Mouse (Mus musculus) layer of hippocampus, adult 2 months (tissue): ENCODE measurements at regions not wholly inside any gene's neighbourhood (a gene's known extent, or its start where the extent isn't known, plus 50 kb on each side); places are given as distances from the start of the nearest gene placed in this dataset.
A peak's percentile ranks its signal among the peaks of the same experiment; 100 is the strongest.

Source experiments
- DNase-seq, 2 experiments: peaks; one replicate each; pipeline ENCODE4 v3.0.0; 2022; ENCODE audit warnings: low spot score in 2 of 2
- H3K27ac ChIP-seq: fragments of 200-600 bp; 2 replicates; pipeline ENCODE4 v1.8.1; 2022
- H3K4me3 ChIP-seq: fragments of 200-600 bp; 2 replicates; pipeline ENCODE4 v1.8.1; 2022; ENCODE audit warnings: mild to moderate bottlenecking
- CTCF ChIP-seq: fragments of 200-600 bp; conservative IDR thresholded peaks from 2 replicates; pipeline ENCODE4 v1.8.1; 2022; ENCODE audit warnings: antibody characterized with exemption, mild to moderate bottlenecking, moderate library complexity

DNA sequence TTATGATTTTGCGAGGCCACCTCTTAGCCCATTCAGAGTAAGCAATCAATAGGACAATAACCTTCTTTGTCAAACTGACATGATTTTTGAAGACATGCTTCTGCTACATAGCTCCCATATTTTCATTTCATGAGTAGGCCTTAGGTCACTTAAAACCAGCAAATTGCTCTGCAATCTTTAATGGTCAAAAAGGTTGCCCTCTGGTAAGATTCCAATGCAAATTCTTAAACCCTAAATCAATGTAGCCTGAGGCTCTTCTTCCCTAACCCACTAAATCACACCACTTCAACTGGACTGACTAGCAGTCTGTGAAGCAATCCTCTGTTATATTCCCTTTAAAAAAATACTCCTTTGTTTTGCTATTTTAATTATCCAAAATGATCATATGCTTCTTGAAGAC, 1359.0 kb upstream of the Nudt12 start:
- DNase-seq: no peak
- TF ChIP-seq CTCF: no peak

GRCm38 (mm10) chr17:60355411-60355810, 1342.2 kb upstream of the Nudt12 start:
- no peak for TF ChIP-seq CTCF
- DNase-seq: no peak
- Histone ChIP-seq H3K4me3 (no peak overlapping the region), H3K27ac (no peak overlapping the region)

More for the DNA sequence above, 1359.0 kb upstream of the Nudt12 start:
- Histone ChIP-seq H3K4me3 (no peak overlapping the region), H3K27ac (no peak overlapping the region)

GRCm38 (mm10) chr17:60344656-60345055, 1331.5 kb upstream of the Nudt12 start:
- no peak for DNase-seq
- no peak for TF ChIP-seq CTCF
- Histone ChIP-seq H3K4me3 (no peak overlapping the region), H3K27ac (no peak overlapping the region)

- no peak overlapping the region for H3K4me3 ChIP-seq
- no peak for TF ChIP-seq CTCF
These were observed 1324.5 kb upstream of the Nudt12 start for GRCm38 (mm10) chr17:60337680-60338079.

DNA sequence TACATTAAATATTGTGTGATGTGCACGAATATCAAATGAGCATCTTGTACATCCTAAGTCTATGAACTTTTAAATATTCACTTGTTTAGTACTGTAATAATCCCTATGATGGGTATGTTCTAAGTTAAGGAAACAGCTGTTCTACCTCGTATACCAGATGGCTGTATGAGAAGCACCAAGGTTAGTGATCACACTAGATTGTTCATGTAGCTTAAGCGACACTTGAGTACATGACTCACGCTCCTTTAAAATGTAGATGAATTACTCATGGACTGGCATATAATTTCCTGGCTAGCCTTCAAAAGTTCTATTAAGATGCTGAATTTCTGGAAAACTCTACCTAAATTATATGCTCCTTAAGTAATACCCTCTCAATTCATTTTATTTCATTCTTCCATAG, 1307.9 kb upstream of the Nudt12 start:
- Histone ChIP-seq H3K4me3 (no peak overlapping the region), H3K27ac (no peak overlapping the region)
- no peak for TF ChIP-seq CTCF
- peak in 1 of 2 experiments; percentile 5 for DNase-seq

More at GRCm38 (mm10) chr17:60337680-60338079, 1324.5 kb upstream of the Nudt12 start:
- no peak overlapping the region for H3K27ac ChIP-seq
- DNase-seq: no peak
